Mouse (Mus musculus) myocyte (in vitro differentiated cells): ENCODE measurements around the gene Ufd1. TPM values are rescaled to one million over a fixed set of nuclear protein-coding genes. Genes with fewer than 3 reads are reported as not detected.

Source experiments
- H3K27me3 ChIP-seq: one replicate; pipeline ENCODE4 v1.6.1; 2011; ENCODE audit not compliant: control insufficient read depth, insufficient read depth, insufficient read length
- H3K36me3 ChIP-seq: one replicate; pipeline ENCODE4 v1.6.1; 2011; ENCODE audit not compliant: control insufficient read depth, insufficient read depth
- H3K4me2 ChIP-seq: one replicate; pipeline ENCODE4 v1.6.1; 2011; ENCODE audit warnings: low read depth, control low read depth
- H3K4me3 ChIP-seq: one replicate; pipeline ENCODE4 v1.5.1; 2011; ENCODE audit warnings: mild to moderate bottlenecking, control low read depth, moderate library complexity
- H3K79me2 ChIP-seq: one replicate; pipeline ENCODE4 v1.6.1; 2011; ENCODE audit not compliant: control insufficient read depth, insufficient read depth
- H3ac ChIP-seq: one replicate; pipeline ENCODE4 v1.6.1; 2011; ENCODE audit not compliant: control insufficient read depth, insufficient read length
- CEBPB ChIP-seq: IDR thresholded peaks from 2 replicates; pipeline ENCODE4 v1.6.1; 2011; ENCODE audit warnings: mild to moderate bottlenecking, moderate library complexity; ENCODE audit not compliant: poor library complexity, insufficient read depth, severe bottlenecking
- E2F4 ChIP-seq: IDR thresholded peaks from one replicate; pipeline ENCODE4 v1.6.1; 2011; ENCODE audit warnings: mild to moderate bottlenecking, control low read depth, moderate library complexity; ENCODE audit not compliant: insufficient read depth
- MAX ChIP-seq: IDR thresholded peaks from one replicate; pipeline ENCODE4 v1.6.1; 2011; ENCODE audit warnings: low read depth, mild to moderate bottlenecking, control low read depth
- MYOD1 ChIP-seq, 3 experiments: IDR thresholded peaks; one replicate each; pipeline ENCODE4 v1.6.1; 2011; ENCODE audit warnings: control low read depth in 2 of 3, low read depth in 2 of 3, mild to moderate bottlenecking in 2 of 3, moderate library complexity in 1 of 3; ENCODE audit not compliant: insufficient read length in 2 of 3, control insufficient read depth in 1 of 3
- MYOG ChIP-seq, 3 experiments: IDR thresholded peaks; one replicate each; pipeline ENCODE4 v1.6.1; 2011; ENCODE audit warnings: control low read depth in 2 of 3, low read depth in 2 of 3, mild to moderate bottlenecking in 2 of 3; ENCODE audit not compliant: insufficient read length in 2 of 3, control insufficient read depth in 1 of 3, insufficient read depth in 1 of 3
- POLR2A ChIP-seq: IDR thresholded peaks from one replicate; pipeline ENCODE4 v1.6.1; 2011; ENCODE audit warnings: low read depth, mild to moderate bottlenecking, control low read depth, moderate library complexity; ENCODE audit not compliant: insufficient read length
- POLR2AphosphoS2 ChIP-seq: IDR thresholded peaks from one replicate; pipeline ENCODE4 v1.6.1; 2011; ENCODE audit warnings: low read depth, control low read depth; ENCODE audit not compliant: insufficient read length
- REST ChIP-seq: IDR thresholded peaks from one replicate; pipeline ENCODE4 v1.6.1; 2011; ENCODE audit warnings: mild to moderate bottlenecking, control low read depth, moderate library complexity; ENCODE audit not compliant: insufficient read depth, insufficient read length
- SRF ChIP-seq: IDR thresholded peaks from one replicate; pipeline ENCODE4 v1.6.1; 2011; ENCODE audit warnings: low read depth; ENCODE audit not compliant: control insufficient read depth, insufficient read length
- TCF12 ChIP-seq: IDR thresholded peaks from one replicate; pipeline ENCODE4 v1.6.1; 2011; ENCODE audit warnings: mild to moderate bottlenecking, control low read depth; ENCODE audit not compliant: poor library complexity, insufficient read depth, severe bottlenecking
- TCF3 ChIP-seq: IDR thresholded peaks from one replicate; pipeline ENCODE4 v1.6.1; 2011; ENCODE audit warnings: low read depth, control low read depth; ENCODE audit not compliant: insufficient read length
- USF1 ChIP-seq: IDR thresholded peaks from one replicate; pipeline ENCODE4 v1.6.1; 2011; ENCODE audit warnings: low read depth, mild to moderate bottlenecking, control low read depth, moderate library complexity
- polyA plus RNA-seq: library from polyadenylated mRNA; unstranded; fragments of >200 nt; fragmentation: generic; extraction: Trizol; gene quantifications from one replicate; pipeline ENCODE4 v1.2.1, GENCODE M21; 2012; ENCODE audit warnings: missing spikeins

Gene Ufd1
- polyA plus RNA-seq, 1 experiment = 32.0 TPM

- Histone ChIP-seq H3K36me3 (no peaks in the 10 kb centered on the region), H3K4me2 (no peak overlapping the region), H3ac (no peak overlapping the region), H3K79me2 (no peaks in the 10 kb centered on the region), H3K27me3 (no peaks in the 10 kb centered on the region), H3K4me3 (no peak overlapping the region)
- TF ChIP-seq POLR2A (no peak), REST (no peak), MYOD1 (IDR thresholded peaks at IDR 0.05; ENCODE audit: control insufficient read depth in 1 of 3, insufficient read length in 2 of 3, low read depth in 2 of 3) (no peak), E2F4 (no peak), CEBPB (no peak), SRF (no peak), POLR2AphosphoS2 (no peak), MAX (no peak), USF1 (no peak)
These were observed 35.7 kb upstream of the Ufd1 start for GRCm38 (mm10) chr16:18775621-18776555.

- no peaks in the 10 kb centered on the region for H3K27me3 ChIP-seq
- no peak within 1 kb of the TSS for H3K4me2 ChIP-seq
- H3ac ChIP-seq = no peak within 1 kb of the TSS
- H3K4me3 ChIP-seq = no peak within 1 kb of the TSS
- H3K36me3 ChIP-seq = no peaks in the 10 kb centered on the region
- TF ChIP-seq POLR2AphosphoS2 (no peak), MYOG (IDR thresholded peaks at IDR 0.05; ENCODE audit: control insufficient read depth in 1 of 3, insufficient read depth in 1 of 3, insufficient read length in 2 of 3, low read depth in 2 of 3) (no peak), TCF3 (no peak), E2F4 (no peak), POLR2A (no peak), REST (no peak), SRF (no peak), USF1 (no peak), CEBPB (no peak), MYOD1 (IDR thresholded peaks at IDR 0.05; ENCODE audit: control insufficient read depth in 1 of 3, insufficient read length in 2 of 3, low read depth in 2 of 3) (no peak), TCF12 (no peak), MAX (no peak)
- H3K79me2 ChIP-seq = no peaks in the 10 kb centered on the region
These were observed 35.0 kb upstream of the Ufd1 start, which contains the start of gene Cldn5 for GRCm38 (mm10) chr16:18776556-18777100. Gene Cldn5 (plus strand): TSS chr16:18776847.

DNA sequence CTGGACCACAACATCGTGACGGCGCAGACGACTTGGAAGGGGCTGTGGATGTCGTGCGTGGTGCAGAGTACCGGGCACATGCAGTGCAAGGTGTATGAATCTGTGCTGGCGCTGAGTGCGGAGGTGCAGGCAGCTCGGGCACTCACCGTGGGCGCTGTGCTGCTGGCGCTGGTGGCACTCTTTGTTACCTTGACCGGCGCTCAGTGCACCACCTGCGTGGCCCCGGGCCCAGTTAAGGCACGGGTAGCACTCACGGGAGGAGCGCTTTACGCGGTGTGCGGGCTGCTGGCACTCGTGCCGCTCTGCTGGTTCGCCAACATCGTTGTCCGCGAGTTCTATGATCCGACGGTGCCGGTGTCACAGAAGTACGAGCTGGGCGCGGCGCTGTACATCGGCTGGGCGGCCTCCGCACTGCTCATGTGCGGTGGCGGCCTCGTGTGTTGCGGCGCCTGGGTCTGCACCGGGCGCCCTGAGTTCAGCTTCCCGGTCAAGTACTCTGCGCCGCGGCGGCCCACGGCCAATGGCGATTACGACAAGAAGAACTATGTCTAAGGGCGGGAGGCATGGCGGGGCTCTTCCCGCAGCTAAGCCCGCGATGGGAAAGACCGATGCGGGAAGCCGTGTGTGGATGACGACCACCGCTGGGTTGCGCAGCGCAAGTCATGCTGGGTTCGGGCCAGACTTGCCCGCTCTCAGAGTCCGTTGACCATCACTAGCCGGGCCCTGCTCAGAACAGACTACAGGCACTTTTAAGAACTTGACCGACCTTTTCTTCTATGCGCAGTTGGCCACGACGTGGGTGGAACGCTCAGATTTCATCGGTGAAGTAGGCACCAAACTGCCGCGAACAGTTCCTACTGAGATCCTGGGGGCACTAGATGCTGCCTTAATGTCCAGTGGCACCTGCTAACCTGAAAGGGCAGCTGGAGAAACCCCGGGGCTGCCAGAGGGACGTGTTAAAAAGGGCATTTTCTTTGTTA lies 34.2 kb upstream of the Ufd1 start:
- TF ChIP-seq POLR2A (no peak), REST (no peak), POLR2AphosphoS2 (no peak), SRF (no peak), TCF3 (no peak), USF1 (no peak), MYOG (IDR thresholded peaks at IDR 0.05; ENCODE audit: control insufficient read depth in 1 of 3, insufficient read depth in 1 of 3, insufficient read length in 2 of 3, low read depth in 2 of 3) (no peak), MYOD1 (IDR thresholded peaks at IDR 0.05; ENCODE audit: control insufficient read depth in 1 of 3, insufficient read length in 2 of 3, low read depth in 2 of 3) (no peak), TCF12 (no peak), CEBPB (no peak), MAX (no peak), E2F4 (no peak)
- H3K4me3 ChIP-seq = no peak overlapping the region
- H3K36me3 ChIP-seq = no peaks in the 10 kb centered on the region
- H3K4me2 ChIP-seq = no peak overlapping the region
- H3K79me2 ChIP-seq = no peaks in the 10 kb centered on the region
- H3ac ChIP-seq = no peak overlapping the region
- no peaks in the 10 kb centered on the region for H3K27me3 ChIP-seq

- no peak overlapping the region for H3K4me3 ChIP-seq
- H3K36me3 ChIP-seq = no peaks in the 10 kb centered on the region
- H3ac ChIP-seq = no peak overlapping the region
- H3K4me2 ChIP-seq = no peak overlapping the region
- H3K79me2 ChIP-seq = no peaks in the 10 kb centered on the region
- no peaks in the 10 kb centered on the region for H3K27me3 ChIP-seq
- TF ChIP-seq MYOG (IDR thresholded peaks at IDR 0.05; ENCODE audit: control insufficient read depth in 1 of 3, insufficient read depth in 1 of 3, insufficient read length in 2 of 3, low read depth in 2 of 3) = peak in 2 of 3 experiments; percentile 15 to 72
- TF ChIP-seq SRF = no peak
- TF ChIP-seq MYOD1 (IDR thresholded peaks at IDR 0.05; ENCODE audit: control insufficient read depth in 1 of 3, insufficient read length in 2 of 3, low read depth in 2 of 3) = peak in 2 of 3 experiments; percentile 31 to 83
These were observed 33.1 kb upstream of the Ufd1 start for GRCm38 (mm10) chr16:18778461-18778860.
